Mouse (Mus musculus) left cerebral cortex, postnatal 14 days (tissue): Measurements from ENCODE around the gene Ufd1. TPM values are rescaled to one million over a fixed set of nuclear protein-coding genes. Genes with fewer than 3 reads are reported as not detected.

Source experiments
- DNase-seq, 2 experiments: peaks; one replicate each; pipeline ENCODE4 v3.0.0; 2021 to 2022; ENCODE audit warnings: low spot score in 2 of 2, mixed read lengths in 1 of 2
- intact Hi-C: fragments of 180-260 bp; cut with DNase I; formaldehyde crosslinking; loops from one replicate; pipeline ENCODE4 v1.15.1; 2025
- long read RNA-seq, 2 experiments: library from polyadenylated mRNA; stranded (forward); transcript quantifications; one replicate each; pipeline ENCODE4 v2.0.0; 2021
- total RNA-seq, 2 experiments: library from RNA; stranded (reverse); gene quantifications; 2 replicates each; pipeline ENCODE4 v1.2.3; 2021

Ufd1 gene
- 10 to 100 TPM; 85.0 to 94.4 TPM for total RNA-seq
- long read RNA-seq, experiment 1, transcript Ufd1-201 (12 exons, 1,996 nt), result major isoform, 99 of 140 reads
- long read RNA-seq, experiment 1, partial matches to known transcripts, result 8 of 140 reads
- long read RNA-seq, experiment 1, other reads (novel, unspliced or antisense), result 33 of 140 reads
- long read RNA-seq, experiment 2, transcript Ufd1-201 (12 exons, 1,996 nt), result major isoform, 64 of 96 reads
- long read RNA-seq, experiment 2, partial matches to known transcripts, result 2 of 96 reads
- long read RNA-seq, experiment 2, other reads (novel, unspliced or antisense), result 30 of 96 reads

DNA sequence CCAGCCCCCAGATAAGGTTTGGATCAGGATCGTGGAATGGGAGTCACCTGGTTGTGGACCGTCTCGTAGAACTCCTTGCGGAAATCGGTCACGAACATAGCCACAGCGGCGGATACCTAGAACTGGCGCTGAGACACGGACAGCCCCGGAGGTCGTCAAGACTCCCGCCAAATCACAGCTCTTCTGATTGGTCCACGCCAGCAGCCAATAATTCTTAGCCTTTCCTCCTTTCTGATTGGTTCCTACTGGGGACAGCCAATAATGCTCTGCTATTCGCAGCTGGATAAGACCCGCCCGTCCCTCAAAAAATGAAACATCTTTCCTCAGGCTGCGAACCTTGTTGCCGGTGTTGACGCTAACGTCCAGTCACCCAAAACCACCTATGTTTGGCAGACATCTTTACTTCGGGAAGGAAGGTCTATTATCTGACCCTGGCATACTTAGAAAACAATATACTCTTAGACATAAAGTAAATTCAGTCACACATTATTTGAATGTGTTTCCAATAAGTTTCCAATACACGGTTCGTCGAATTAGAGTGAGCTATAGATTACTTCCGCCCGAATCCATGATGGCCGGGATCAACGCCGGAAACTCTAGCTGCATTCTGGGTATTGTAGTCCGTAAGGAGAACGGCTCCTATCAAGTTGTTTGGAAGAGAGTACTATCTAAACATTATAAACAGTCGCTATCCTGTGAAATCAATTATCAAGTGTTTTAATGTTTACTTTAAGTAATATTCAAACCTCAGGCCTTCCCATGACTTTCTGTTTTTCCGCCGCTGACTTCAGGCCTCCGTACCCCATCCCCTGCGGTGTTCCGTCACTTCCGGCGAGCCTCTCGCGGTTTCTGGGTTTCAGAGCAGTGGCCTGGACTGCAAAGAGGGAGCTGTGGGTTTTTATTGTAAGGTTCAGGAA is at the start of gene Ufd1, which contains the start of gene Cdc45:
Gene Ufd1 (plus strand): TSS at position 312 of the 917 bp plus-strand sequence.
Gene Cdc45 (minus strand): TSS at position 520 of the 917 bp plus-strand sequence.
- intact Hi-C loops, result no loop called here

DNA sequence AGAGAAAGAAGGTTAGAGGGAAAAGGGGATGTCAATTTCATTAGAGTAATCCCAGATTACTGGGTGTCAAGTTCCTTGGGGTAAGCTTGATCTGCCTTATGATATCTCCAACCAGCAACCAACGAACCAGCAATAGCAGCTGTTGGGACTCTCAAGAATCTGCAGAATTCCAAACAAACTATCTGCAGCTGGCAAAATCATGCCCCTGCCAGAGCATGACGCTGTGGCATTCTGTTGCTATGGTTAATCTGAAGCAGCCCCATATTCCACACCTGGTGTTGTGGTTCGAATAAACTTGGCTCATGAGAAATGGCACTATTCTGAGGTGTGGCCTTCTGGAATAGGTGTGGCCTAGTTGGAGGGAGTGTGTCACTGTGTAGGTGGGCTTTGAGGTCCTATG is 48.6 kb upstream of the Ufd1 start:
- intact Hi-C loops, result no loop called here
- DNase-seq, result no peak

More for the DNA sequence above, at the start of gene Ufd1, which contains the start of gene Cdc45:
- peak; percentile 89 to 96 for DNase-seq

DNA sequence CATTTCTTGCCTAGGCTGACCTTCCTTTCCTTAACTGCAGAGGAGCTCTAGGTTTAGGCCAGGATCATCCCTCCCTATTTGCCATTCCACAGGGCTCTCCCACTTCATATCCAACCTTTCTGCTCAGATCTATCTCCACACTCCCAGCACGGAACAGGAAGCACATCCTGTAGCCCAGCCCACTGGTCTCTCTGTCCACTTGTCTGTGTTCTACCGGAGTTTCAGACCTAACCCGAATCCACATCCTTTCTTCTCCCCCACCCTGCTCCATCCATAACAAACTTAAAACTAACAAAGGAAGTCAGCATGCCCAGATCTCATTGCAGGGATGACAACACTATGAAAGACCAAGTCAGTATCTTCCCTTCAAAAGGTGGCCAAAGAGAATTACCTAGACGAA is 45.2 kb upstream of the Ufd1 start:
- intact Hi-C loops, result no loop called here
- no peak for DNase-seq

DNA sequence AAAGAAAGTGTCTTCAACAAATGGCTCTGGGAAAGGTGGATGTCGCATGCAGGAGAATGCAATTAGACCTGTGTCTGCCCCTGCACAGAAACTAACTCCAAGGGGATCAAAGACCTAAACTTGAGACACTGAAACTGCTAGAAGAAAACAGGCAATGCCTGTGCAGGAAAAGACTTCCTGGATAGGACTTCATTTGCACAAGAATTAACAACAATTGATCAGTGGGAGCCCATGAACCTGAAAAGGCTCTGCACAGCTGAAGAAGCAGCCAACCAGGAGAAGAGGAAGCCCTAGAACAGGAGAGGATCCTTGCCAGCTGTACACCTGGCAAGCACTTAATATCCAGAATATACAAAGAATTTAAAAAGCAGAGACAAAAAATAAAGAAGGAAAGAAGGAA is 42.1 kb upstream of the Ufd1 start:
- intact Hi-C loops, result no loop called here
- DNase-seq, result no peak

DNA sequence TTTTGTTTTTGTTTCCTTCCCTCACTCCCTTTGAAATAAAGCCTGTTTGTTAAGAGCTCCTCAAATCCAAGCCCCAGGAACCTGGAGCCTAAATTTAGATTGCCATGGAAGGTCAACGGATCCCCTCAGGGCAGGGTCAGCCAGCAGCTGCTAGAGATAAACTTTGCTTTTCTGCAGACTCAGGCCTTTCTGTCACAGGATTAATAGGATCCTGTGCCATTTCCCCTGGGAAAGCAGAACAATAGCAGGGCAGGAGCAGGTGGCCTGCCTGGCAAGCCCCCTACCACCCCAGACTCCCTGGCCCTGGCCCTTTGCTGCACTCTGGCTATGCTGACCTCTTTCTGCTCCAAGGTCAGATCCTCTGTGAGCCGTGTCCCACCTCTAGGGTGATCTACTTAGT is 37.6 kb upstream of the Ufd1 start:
- DNase-seq, result no peak
- intact Hi-C loops, result no loop called here

DNA sequence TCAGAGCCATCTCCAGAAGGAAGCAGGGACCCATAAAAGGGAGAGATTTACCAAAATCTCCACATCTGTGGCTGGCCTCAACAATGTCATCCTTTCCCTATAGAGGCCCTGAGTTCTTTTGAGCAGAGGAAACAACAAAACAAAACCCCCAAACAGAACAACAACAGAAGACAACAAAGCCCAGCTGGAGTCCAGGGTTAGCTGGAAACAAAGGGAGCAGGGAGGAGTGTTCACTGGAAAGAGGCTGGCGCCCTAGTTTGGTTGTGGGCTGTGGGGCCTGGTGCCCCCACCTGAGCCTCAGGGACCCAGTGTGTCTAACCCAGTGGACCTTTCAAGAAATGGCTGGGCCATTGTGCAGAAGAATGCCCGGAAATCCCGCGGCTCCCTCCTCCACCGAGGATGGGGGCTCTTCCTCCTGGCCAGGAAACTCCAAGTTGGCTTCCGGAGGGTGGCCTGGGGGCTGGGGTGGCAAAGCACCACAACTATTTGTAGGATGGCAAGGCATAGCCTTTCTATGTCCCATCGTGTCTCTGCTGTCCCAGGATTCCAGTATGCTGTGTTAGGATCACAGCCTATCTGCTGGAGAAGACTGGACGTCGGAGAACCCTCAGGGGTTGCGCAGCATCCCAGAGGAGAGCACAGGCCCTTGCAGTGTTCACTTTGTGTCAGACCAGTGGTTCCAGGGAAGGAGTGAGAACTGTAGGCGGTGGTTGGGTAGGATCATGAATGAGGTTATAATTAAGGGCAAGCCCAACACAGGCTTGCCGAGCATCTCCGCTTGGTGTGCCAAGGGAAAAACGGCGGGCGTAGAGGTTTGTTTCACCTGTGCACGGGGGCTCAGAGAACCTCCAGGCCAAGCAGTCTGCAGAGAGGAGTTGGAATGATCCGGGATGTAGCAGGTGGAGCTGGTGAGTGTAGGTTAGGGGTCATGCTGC is 35.7 kb upstream of the Ufd1 start:
- intact Hi-C loops, result no loop called here
- DNase-seq, result no peak

DNA sequence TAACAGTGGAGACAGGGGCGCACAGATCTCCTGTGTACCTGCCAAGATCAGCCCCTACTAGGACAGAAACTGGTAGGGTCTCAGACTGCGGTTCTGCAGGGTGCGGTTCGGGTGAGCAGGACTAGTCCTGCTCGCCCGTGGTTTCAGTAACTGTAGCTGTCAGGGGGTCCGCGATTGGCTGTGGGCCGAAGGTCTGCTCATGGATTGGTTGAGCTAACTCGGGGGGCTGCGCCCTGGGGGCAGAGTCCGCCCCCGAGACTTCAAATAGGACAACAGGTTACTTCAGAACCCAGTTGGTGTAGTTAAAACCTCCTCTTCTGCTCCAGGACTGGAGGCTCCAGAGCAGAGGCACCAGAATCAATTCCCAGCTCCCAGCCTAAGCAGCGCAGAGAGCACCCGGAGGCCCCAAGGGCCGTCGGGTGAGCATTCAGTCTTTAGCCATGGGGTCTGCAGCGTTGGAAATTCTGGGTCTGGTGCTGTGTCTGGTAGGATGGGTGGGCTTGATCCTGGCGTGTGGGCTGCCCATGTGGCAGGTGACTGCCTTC is 35.0 kb upstream of the Ufd1 start, which contains the start of gene Cldn5:
Gene Cldn5 (plus strand): TSS at position 292 of the 545 bp plus-strand sequence.
- intact Hi-C loops, result no loop called here

DNA sequence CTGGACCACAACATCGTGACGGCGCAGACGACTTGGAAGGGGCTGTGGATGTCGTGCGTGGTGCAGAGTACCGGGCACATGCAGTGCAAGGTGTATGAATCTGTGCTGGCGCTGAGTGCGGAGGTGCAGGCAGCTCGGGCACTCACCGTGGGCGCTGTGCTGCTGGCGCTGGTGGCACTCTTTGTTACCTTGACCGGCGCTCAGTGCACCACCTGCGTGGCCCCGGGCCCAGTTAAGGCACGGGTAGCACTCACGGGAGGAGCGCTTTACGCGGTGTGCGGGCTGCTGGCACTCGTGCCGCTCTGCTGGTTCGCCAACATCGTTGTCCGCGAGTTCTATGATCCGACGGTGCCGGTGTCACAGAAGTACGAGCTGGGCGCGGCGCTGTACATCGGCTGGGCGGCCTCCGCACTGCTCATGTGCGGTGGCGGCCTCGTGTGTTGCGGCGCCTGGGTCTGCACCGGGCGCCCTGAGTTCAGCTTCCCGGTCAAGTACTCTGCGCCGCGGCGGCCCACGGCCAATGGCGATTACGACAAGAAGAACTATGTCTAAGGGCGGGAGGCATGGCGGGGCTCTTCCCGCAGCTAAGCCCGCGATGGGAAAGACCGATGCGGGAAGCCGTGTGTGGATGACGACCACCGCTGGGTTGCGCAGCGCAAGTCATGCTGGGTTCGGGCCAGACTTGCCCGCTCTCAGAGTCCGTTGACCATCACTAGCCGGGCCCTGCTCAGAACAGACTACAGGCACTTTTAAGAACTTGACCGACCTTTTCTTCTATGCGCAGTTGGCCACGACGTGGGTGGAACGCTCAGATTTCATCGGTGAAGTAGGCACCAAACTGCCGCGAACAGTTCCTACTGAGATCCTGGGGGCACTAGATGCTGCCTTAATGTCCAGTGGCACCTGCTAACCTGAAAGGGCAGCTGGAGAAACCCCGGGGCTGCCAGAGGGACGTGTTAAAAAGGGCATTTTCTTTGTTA is 34.2 kb upstream of the Ufd1 start:
- DNase-seq, result no peak
- intact Hi-C loops, result no loop called here

More for the DNA sequence above, 35.0 kb upstream of the Ufd1 start, which contains the start of gene Cldn5:
- DNase-seq, result no peak

DNA sequence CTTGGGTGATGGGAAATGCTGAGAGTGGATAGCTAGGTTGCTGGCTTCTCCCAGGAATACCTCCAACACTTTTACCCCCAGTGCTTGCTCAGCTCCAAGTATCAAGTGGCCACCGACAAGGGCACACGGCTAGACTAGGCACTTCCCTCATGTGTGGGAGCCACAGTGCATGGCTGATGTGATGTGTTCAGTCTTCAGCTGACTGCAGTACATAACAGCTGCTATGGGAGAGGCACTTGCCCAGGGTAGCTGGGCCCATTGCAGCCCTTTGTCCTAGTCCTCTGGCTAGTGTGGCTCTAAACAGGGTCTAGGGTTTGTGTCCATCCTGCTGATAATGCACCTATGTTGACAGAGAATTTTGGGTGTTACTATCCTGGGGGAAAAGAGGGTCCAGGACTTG is 33.1 kb upstream of the Ufd1 start:
- DNase-seq, result no peak
- intact Hi-C loops, result no loop called here

DNA sequence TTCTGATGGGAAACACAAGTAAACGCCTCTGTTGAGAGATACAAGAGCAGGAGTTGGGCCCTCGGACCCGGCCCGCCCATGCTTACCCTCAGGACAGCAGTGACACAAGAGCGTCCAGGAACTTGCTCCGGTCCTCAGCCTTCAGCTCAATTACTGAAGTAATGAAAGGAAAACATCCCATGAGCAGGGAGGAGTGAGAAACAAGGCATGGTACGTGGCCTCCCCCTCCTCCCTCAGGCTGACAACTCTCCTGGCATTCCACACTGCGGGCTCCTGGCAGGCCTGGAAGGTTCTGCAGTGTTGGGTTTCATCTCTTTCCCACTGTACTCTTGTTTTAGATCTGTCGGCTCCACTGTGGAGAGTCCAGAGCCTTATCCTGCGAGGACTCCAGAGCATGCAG is 29.8 kb upstream of the Ufd1 start:
- intact Hi-C loops, result no loop called here
- no peak for DNase-seq

DNA sequence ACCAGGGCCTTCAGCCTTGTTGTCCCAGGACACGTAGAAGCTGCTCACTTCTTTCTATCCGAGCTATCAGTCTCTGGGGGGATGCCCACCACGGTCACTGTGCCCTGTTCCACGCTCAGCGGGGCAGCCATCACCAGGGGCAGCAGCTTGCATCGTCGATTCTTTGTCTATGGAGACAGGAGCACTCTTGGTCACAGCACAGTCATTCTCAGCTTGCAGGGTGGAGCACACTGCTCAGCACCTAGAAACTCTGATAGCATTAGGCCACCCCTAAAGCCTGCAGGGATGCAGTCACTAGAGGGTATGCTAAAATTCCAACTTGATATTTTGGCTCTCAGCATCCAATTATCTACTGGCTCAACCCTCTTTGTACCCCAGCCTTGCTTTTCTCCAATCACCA is 26.6 kb upstream of the Ufd1 start:
- intact Hi-C loops, result no loop called here

DNA sequence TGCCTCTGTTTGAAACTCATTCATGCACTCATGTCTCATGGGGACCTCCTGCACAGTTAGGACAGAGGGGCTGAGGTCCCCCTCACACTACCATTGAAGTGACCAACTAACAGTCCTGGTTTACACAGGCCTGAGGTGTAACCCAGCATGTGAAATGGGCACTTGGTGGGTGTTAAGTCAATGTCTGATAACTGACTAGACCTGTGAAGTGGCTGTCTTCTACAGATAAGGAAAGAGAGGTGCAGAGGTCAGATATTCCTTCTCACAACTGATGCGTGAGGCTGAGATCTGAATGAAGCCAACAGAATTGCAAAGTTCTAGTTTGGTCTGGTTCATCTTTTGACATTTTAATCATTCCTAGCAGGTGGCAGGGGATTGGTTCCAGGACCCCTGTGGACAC is 26.1 kb upstream of the Ufd1 start:
- intact Hi-C loops, result no loop called here
- no peak for DNase-seq

More for the DNA sequence above, 26.6 kb upstream of the Ufd1 start:
- DNase-seq, result no peak

DNA sequence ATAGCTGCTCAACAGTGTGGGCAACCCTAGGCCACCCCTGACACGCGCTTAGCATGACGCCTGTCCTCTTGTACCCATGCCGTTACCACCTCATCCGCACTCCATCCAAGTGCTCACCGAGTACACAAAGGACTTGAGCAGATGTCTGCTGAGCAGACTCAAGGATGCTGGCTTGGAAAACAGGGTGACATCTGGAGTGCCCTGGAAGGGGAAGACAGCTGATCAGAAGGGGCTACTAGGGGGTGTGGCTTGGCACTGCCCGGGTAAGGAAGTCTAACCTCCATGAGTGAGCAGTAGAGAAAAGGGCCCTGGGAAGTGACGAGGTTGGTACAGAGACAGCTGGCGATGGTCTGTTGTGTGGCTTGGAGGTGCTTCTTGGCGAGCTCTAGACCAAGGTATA is 24.9 kb upstream of the Ufd1 start:
- intact Hi-C loops, result no loop called here
- DNase-seq, result no peak

DNA sequence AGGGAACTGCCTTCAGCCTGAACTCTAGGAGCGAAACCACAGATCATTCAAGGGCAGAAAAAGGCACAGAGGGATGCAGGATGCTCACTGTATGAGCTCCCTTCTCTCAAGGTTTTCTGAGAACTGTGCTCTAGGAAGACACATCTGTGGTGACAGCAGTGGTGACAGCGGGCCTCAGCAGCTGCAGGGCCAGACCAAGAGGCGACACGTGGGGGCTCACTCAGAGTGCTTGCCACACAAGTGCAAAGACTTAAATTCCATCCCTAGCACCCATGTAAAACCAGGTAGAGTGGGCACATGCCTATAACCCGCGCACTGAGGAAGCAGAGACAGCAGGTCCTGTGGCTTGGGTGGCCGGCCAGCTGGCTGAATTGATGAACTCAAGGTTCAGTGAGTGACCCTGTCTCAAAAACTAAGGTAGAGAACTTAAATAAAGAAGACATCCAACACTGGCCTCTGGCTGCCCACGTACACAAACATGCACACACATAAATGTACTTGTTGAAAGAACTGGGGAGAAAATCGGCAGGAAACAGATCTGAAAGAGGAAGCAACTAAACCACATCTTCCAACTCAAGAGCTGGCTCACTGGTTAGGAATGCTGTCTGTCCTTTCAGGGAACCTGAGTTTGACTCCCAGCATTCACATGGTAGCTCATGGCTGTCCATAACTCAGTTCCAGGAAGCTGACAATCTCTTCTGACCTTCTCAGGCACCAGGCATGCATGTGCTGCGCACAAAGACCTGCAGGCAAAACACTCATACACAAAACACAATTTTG is 22.8 kb upstream of the Ufd1 start:
- no peak for DNase-seq

DNA sequence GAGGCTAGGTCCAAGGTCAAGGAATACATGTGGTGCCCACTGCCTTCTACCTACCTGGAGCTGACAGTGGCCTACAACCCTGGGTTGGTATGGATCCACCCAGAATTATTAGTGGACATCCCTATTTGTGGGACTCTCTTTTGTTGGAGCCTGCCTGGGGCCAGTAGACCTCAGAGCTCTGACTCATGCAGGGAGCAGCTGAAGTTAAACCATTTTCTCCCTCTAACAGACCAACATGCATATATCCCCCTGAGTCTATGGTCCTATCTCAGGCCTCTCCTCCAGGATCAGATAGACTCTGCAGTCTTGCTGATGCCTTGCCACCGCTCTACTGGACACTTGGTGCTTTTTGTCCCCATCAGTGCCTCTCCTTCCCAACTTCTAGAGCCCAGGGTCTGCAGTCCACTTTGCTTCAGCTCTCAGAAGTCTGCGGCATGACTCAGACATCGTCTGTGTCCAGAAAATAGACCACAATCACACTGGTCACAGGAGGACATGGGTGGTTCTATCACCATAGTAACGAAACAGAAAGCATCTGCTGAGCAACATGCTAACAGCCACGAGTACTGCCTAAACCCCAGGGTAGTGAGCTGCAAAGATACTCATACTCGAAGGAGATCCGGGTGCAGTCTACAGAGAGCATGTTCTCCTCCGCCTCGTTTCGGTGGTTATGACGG is 16.2 kb upstream of the Ufd1 start:
- DNase-seq, result peak; percentile 26 to 59
- intact Hi-C loops, result loop anchor here (5.0 kb wide), 1 partner anchor 168 kb away; the partner anchor contains the start of genes Gm49601 and Sept5

More for the DNA sequence above, 22.8 kb upstream of the Ufd1 start:
- intact Hi-C loops, result no loop called here

DNA sequence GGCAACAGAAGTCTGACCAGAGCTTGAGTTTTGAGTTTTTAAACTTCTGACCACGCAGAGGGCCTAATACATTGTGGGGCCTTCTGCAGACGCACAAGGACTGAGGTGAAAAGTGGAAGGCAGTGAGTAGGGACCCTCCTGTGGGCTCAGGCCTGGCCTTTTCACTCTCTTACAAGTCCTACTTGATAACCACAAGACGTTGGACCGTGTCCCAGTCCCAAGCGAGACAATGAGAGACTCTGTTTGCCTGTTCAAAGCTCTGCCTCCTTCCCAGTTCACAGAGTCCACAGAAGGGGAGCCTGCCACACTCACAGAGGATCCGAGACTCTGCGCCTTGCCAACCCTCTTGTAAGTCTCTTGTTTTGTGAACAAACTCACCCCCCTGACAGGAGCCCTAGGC is 14.9 kb upstream of the Ufd1 start:
- intact Hi-C loops, result loop anchor here (2.0 to 5.0 kb wide), 2 partner anchors 100 to 169 kb away; partner anchors contain the start of genes Gm49601 and Sept5
- peak in 1 of 2 experiments; percentile 31 for DNase-seq
